Mouse (Mus musculus): ENCODE results near the gene Elf4. TPM values are rescaled to one million over a fixed set of nuclear protein-coding genes. Genes with fewer than 3 reads are reported as not detected.
A peak's percentile ranks its signal among the peaks of the same experiment; 100 is the strongest.

Gene Elf4
- total and polyA plus RNA-seq, 3 experiments = 1.4 to 12.4 (median 5.3) TPM

- Histone ChIP-seq H3K9ac (ENCODE audit: insufficient read depth, low read depth) (no peak overlapping the region), H3K79me2 (replicated peaks; ENCODE audit: control insufficient read depth, extremely low read depth, insufficient read depth, poor library complexity, severe bottlenecking) (0 out of 2 replicates have a peak, but pooled peaks cover under 1% of the 10 kb centered on the region), H3K4me2 (ENCODE audit: insufficient read depth, low read depth, poor library complexity, severe bottlenecking) (no peak overlapping the region), H3K27me3 (replicated peaks) (no peaks in the 10 kb centered on the region), H3K27ac (ENCODE audit: insufficient read depth, low read depth) (no peak overlapping the region), H3K4me1 (ENCODE audit: control insufficient read depth in 1 of 2, insufficient read depth in 2 of 2) (peaks cover 5 to 15% of the 10 kb centered on the region in 2 experiments), H3K4me3 (replicated peaks in 1 of 3; ENCODE audit: low read depth in 2 of 3, low read length in 2 of 3, poor library complexity in 1 of 3) (no peak overlapping the region), H3K9me3 (replicated peaks; ENCODE audit: low read length) (no peaks in the 10 kb centered on the region), H3K36me3 (replicated peaks in 1 of 2; ENCODE audit: control insufficient read depth in 1 of 2, insufficient read depth in 1 of 2, low read length in 1 of 2) (no peaks in the 10 kb centered on the region)
- no peak for TF ChIP-seq PAX5 (IDR thresholded peaks at IDR 0.05; ENCODE audit: low read length)
- TF ChIP-seq CHD2 (IDR thresholded peaks at IDR 0.05; ENCODE audit: low read length) = no peak
- no peak for TF ChIP-seq ZC3H11A (IDR thresholded peaks at IDR 0.05; ENCODE audit: low read depth, low read length)
- no peak for TF ChIP-seq USF2 (conservative IDR thresholded peaks at IDR 0.05; ENCODE audit: low read depth, low read length)
- TF ChIP-seq MEF2A (IDR thresholded peaks at IDR 0.05; ENCODE audit: borderline replicate concordance, low read depth, low read length) = no peak
- TF ChIP-seq IRF4 (IDR thresholded peaks at IDR 0.05; ENCODE audit: low read depth, low read length) = no peak
- TF ChIP-seq ZNF384 (IDR thresholded peaks at IDR 0.05; ENCODE audit: low read depth, low read length) = no peak
- in situ Hi-C loops (cut with MboI; ENCODE audit: low pct_ligation_motif_present, low pct_unique_long_range_greater_than_20kb, low sequenced_read_pairs) = no loop called here
- no peak for DNase-seq (ENCODE audit: extremely low read depth)
- dilution Hi-C loops (cut with MboI; ENCODE audit: extremely low pct_ligation_motif_present, extremely low pct_unique_long_range_greater_than_20kb, low sequenced_read_pairs) = no loop called here
Observed at GRCm38 (mm10) chrX:48456956-48457355, 6.0 kb downstream of the Elf4 start.

GRCm38 (mm10) chrX:48455018-48455417 lies 7.9 kb downstream of the Elf4 start:
- Histone ChIP-seq H3K9ac (ENCODE audit: insufficient read depth, low read depth) (peak overlapping the region; percentile 28; the same call in 1 of the 2 replicates), H3K4me2 (ENCODE audit: insufficient read depth, low read depth, poor library complexity, severe bottlenecking) (peak overlapping the region; percentile 60), H3K36me3 (replicated peaks in 1 of 2; ENCODE audit: control insufficient read depth in 1 of 2, insufficient read depth in 1 of 2, low read length in 1 of 2) (peaks cover 0 to 2% of the 10 kb centered on the region in 2 experiments), H3K4me1 (ENCODE audit: control insufficient read depth in 1 of 2, insufficient read depth in 2 of 2) (peaks cover 9 to 29% of the 10 kb centered on the region in 2 experiments), H3K79me2 (replicated peaks; ENCODE audit: control insufficient read depth, extremely low read depth, insufficient read depth, poor library complexity, severe bottlenecking) (peaks cover 9% of the 10 kb centered on the region), H3K4me3 (replicated peaks in 1 of 3; ENCODE audit: low read depth in 2 of 3, low read length in 2 of 3, poor library complexity in 1 of 3) (no peak overlapping the region), H3K27ac (ENCODE audit: insufficient read depth, low read depth) (no peak overlapping the region), H3K27me3 (replicated peaks) (no peaks in the 10 kb centered on the region), H3K9me3 (replicated peaks; ENCODE audit: low read length) (no peaks in the 10 kb centered on the region)
- DNase-seq (ENCODE audit: extremely low read depth) = no peak
- dilution Hi-C loops (cut with MboI; ENCODE audit: extremely low pct_ligation_motif_present, extremely low pct_unique_long_range_greater_than_20kb, low sequenced_read_pairs) = no loop called here
- in situ Hi-C loops (cut with MboI; ENCODE audit: low pct_ligation_motif_present, low pct_unique_long_range_greater_than_20kb, low sequenced_read_pairs) = no loop called here
- TF ChIP-seq SMC3 (IDR thresholded peaks at IDR 0.05; ENCODE audit: low read depth, low read length) = no peak
- no peak for TF ChIP-seq ELF1 (IDR thresholded peaks at IDR 0.05; ENCODE audit: low read depth, low read length)
- no peak for TF ChIP-seq MYC (IDR thresholded peaks at IDR 0.05; ENCODE audit: low read depth, low read length)
- TF ChIP-seq SIN3A (IDR thresholded peaks at IDR 0.05; ENCODE audit: low read length) = no peak
- no peak for TF ChIP-seq MXI1 (IDR thresholded peaks at IDR 0.05; ENCODE audit: low read depth, low read length)
- no peak for TF ChIP-seq BHLHE40 (IDR thresholded peaks at IDR 0.05; ENCODE audit: low read depth, low read length)
- no peak for TF ChIP-seq JUND (conservative IDR thresholded peaks at IDR 0.05; ENCODE audit: low read depth, low read length)
- TF ChIP-seq PAX5 (IDR thresholded peaks at IDR 0.05; ENCODE audit: low read length) = no peak
- no peak for TF ChIP-seq E2F4 (IDR thresholded peaks at IDR 0.05; ENCODE audit: insufficient replicate concordance, low read depth, low read length)
- TF ChIP-seq IRF4 (IDR thresholded peaks at IDR 0.05; ENCODE audit: low read depth, low read length) = no peak
- no peak for TF ChIP-seq ETS1 (conservative IDR thresholded peaks at IDR 0.05; ENCODE audit: low read depth, low read length)
- no peak for TF ChIP-seq UBTF (IDR thresholded peaks at IDR 0.05; ENCODE audit: low read depth, low read length)
- no peak for TF ChIP-seq GABPA (IDR thresholded peaks at IDR 0.05; ENCODE audit: insufficient replicate concordance, low read depth, low read length)
- TF ChIP-seq MEF2A (IDR thresholded peaks at IDR 0.05; ENCODE audit: borderline replicate concordance, low read depth, low read length) = no peak
- TF ChIP-seq RCOR1 (conservative IDR thresholded peaks at IDR 0.05; ENCODE audit: low read depth, low read length) = no peak
- no peak for TF ChIP-seq HCFC1 (IDR thresholded peaks at IDR 0.05; ENCODE audit: low read depth, low read length)
- TF ChIP-seq ZC3H11A (IDR thresholded peaks at IDR 0.05; ENCODE audit: low read depth, low read length) = no peak
